In genomic region chr2:57072452-57072851, GRCm38 (mm10) we compare ENCODE assay signal across 18 mouse cellular contexts.
"Had no signal": no experiment of that assay in that cellular context is flagged by ENCODE, and none has a peak within 500 bp of the region (broad histone marks: within the 10 kb centered on the region; RNA-seq: fewer than 3 reads in every experiment).

No protein-coding gene starts in this region.

- H3K27me3 ChIP-seq: liver, embryonic 12.5 days; midbrain, embryonic 12.5 days; neural tube, embryonic 13.5 days; neural tube, embryonic 15.5 days; stomach, embryonic 15.5 days had no signal

- ATAC-seq: liver, embryonic 12.5 days; midbrain, embryonic 16.5 days had no signal

- H3K9ac ChIP-seq: liver, embryonic 12.5 days; liver, embryonic 14.5 days; lung, embryonic 14.5 days; midbrain, embryonic 12.5 days; neural tube, embryonic 13.5 days; neural tube, embryonic 15.5 days; stomach, embryonic 15.5 days had no signal

- H3K4me1 ChIP-seq: liver, embryonic 12.5 days; midbrain, embryonic 10.5 days; midbrain, embryonic 12.5 days; neural tube, embryonic 13.5 days; neural tube, embryonic 15.5 days; stomach, embryonic 15.5 days had no signal

- H3K36me3 ChIP-seq: liver, embryonic 12.5 days; midbrain, embryonic 10.5 days; midbrain, embryonic 12.5 days; neural tube, embryonic 13.5 days; neural tube, embryonic 15.5 days; stomach, embryonic 15.5 days had no signal

- H3K9me3 ChIP-seq: liver, embryonic 12.5 days; midbrain, embryonic 10.5 days; midbrain, embryonic 12.5 days; neural tube, embryonic 13.5 days; neural tube, embryonic 15.5 days; stomach, embryonic 15.5 days had no signal

- H3K4me2 ChIP-seq: liver, embryonic 12.5 days; lung, embryonic 14.5 days; midbrain, embryonic 12.5 days; neural tube, embryonic 13.5 days; neural tube, embryonic 15.5 days; stomach, embryonic 15.5 days had no signal

- DNase-seq: lung, adult 18-20 months; lung, embryonic 14.5 days; lung, postnatal 10 days; lung, postnatal 4 days; midbrain, embryonic 14.5 days; thymus, adult 18-20 months; thymus, postnatal 14 days; thymus, postnatal 36 days had no signal

- H3K27ac ChIP-seq: liver, embryonic 12.5 days; liver, embryonic 14.5 days; midbrain, embryonic 10.5 days; midbrain, embryonic 12.5 days; neural tube, embryonic 13.5 days; neural tube, embryonic 15.5 days; stomach, embryonic 15.5 days; stomach, postnatal 0 days had no signal

- H3K4me3 ChIP-seq: liver, embryonic 12.5 days; midbrain, embryonic 10.5 days; midbrain, embryonic 12.5 days; myocyte; neural tube, embryonic 13.5 days; neural tube, embryonic 15.5 days; stomach, embryonic 15.5 days had no signal
